Mouse (Mus musculus) hindlimb bud, embryonic 11.5 days (tissue): ENCODE measurements around the gene BC025920.

Experiments used
- DNase-seq: peaks from one replicate; pipeline ENCODE4 v3.0.0-alpha.2; 2012; ENCODE audit warnings: low read depth, low spot score; ENCODE audit errors: extremely low spot score

BC025920 gene

DNA sequence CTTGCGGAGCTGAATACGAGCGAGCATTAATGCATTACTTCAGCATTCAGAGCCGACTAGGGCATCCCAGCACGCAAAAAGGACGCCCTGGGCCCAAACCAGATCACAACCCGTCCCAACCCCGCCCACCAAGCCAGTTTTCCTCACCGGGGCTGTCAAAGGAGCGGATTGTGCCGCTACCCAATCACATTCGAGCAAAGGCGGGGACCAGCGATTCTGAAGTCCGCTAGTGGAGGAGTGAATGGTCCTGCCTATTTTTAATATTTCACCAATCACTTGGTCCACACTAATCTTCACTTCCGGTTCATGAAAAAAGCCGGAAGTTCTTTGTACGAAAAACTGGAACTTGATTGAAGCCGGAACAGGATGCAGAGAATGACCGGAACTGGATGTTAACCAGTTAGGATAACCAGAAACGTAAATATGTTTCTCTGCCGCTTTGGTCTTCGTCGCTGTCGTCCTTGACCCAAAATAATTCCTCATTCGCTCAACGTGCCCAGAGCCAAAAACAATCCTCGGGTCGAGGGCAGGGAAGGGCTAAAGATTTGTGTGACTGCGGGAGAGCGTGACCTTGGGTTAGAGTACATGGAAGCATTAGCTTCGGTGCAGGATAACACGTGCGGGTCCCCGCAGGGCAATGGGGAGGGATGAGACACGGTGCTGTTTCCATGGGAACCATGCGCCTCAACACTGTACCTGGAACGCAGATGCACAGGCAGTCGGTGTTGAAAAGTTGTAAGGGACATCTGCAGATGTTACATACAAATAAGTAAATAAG, at the start of gene BC025920:
Gene BC025920 (plus strand): TSS at position 297 of the 778 bp plus-strand sequence.
- peak; percentile 99 for DNase-seq

DNA sequence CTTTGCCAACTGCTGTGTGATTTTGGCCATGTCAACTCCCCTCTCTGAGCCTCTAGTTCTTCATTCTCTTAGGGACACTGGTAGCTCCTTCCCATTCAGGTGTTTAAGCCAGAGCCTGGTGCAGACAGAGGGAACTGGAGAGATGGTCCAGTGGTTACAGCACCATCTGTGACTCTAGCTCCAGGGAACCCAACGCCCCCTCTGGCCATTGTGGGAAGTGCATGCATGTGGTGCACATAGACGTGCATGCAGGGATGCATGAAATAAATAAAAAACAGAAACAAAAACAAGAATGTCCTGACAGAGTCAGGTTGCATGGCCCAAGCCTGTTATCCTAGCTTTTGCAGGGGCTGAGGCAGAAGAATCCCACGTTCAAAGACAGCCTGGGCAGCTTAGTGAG, 49.8 kb upstream of the BC025920 start:
- DNase-seq = no peak

DNA sequence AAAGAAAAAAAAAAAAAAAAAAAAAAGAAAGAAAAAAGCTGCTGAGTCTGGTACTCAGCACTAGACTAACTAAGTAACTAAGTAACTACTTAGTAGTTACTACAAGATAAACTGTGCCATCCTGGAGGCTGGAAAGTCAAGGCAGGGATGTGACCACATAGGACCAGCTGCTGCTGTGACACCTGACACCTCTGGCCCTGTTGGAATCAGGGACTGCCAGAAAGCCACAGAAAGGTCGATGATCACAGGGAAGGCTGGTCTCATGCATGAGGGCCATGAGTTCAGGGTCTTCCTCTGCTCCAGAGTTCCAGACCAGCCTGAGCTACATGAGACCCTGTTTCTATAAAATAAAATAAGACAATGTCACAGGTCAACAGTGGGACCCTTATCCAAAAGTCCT, 48.6 kb upstream of the BC025920 start:
- DNase-seq = no peak

DNA sequence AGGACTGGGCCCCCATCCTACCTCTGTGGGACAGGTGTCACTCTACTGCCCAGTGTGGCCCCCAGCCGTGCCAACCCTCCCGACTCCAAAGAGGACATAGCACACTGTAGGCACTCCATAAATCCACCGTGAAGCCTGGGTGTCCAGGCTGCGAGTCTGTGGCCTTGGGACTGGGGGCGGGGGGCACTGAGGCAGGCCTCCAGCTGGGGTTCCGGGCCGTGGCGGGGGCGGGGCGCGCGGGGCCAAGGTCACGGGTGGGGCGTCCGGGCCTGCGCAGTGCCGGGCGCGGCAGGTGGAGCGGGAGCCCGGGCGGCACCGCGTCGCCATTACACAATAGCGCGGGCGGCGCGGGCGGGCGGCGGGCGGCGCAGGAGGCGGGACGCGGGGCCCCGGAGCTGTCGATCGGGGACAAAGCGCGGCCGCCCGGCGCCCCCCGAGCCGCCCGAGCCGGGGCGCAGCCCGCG, 46.9 kb upstream of the BC025920 start, which contains the start of gene Aes:
Gene Aes (plus strand): TSS at position 326 of the 464 bp plus-strand sequence.
- no peak for DNase-seq

DNA sequence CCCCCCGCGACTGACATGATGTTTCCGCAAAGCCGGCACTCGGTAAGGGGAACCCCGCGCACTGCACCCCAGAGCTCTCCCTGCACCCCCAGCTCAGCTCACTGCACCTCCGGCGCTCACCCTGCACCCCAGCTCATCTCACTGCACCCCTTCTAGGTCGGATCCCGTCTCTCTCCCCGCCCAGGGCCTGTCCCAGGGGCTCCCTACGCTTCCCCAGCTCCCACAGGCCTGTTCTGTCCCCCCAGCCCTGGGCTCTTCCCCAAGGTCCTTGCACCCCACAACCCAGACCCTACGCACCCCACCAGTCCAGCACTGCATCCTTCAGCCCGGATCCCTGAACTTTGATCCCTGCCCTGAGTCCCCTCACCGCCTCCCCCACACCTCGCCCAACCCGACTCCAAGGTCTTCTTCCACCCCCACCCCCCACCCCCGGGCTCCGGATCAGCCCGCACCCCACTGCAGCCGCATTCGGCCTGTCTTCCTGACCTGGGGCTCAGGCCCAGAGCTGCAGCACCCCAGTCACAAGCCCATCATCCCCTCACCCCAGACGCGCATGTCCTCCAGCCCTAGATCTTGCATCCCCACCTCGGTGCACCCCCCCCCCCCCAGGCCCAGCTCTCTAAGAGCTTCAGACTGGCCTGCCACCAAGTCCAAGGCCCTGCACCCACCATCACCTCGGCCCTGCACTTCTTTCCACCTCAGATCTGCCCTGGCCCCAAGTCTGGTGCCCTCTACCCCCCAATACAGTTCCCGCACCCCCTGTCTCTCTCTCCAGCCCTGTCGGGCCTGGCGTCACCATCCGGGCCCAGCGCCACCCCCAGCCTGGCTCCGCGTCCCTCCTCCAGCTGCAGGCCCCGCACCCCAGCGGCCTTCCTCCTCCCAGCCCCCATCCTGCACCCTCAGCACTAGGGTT, 46.2 kb upstream of the BC025920 start:
- DNase-seq = no peak

DNA sequence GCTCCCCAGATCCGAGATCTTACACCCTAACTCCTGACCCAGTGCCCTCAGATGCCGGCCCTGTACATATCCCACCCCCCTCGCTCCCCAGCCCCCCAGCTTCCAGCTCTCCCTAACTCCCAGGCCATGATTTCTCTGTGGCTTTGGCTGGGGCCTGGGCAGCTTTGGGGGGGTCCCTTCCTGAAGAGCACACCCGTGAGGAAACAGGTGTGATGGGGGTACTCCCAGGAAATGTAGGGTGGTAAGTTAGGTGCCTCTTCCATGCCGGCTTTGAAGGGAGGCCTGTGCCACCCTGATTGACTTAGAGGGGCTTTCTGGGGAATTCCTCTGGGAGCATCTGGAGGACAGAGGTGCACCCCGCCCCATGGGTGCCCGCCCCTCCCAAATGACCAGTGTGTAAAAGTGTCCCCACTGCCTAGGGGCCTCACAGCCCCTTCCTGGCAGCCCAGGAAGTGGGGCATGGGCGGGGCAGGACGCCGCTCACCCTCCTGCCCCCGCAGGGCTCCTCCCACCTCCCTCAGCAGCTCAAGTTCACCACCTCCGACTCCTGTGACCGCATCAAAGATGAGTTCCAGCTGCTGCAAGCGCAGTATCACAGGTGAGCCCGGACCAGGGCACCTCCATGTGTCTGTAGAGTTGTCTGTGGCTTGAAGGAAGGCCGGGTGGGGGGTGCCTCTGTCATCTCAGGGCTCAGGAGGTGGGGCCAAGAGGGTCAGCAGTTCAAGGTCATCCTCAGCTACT, 45.2 kb upstream of the BC025920 start:
- DNase-seq = no peak

DNA sequence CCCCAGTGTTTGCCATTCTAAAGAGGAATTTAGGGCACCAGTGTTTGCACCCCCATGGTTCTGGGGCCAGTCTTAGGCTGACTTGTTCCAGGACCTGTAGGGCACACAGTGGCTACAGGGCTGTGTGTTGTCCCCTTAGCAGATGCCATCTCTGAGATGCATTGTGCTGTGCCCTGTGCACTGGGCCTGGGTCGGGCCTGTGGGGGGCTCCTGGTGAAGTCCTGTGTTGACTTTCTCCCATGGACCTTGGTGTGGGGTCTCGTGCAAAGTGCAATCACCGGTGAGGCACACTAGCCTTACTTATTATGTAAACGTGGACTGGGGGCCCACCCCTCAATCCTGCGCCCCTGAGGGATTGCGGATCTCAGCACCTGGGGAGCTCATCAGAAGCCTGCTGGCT, 43.7 kb upstream of the BC025920 start:
- no peak for DNase-seq

DNA sequence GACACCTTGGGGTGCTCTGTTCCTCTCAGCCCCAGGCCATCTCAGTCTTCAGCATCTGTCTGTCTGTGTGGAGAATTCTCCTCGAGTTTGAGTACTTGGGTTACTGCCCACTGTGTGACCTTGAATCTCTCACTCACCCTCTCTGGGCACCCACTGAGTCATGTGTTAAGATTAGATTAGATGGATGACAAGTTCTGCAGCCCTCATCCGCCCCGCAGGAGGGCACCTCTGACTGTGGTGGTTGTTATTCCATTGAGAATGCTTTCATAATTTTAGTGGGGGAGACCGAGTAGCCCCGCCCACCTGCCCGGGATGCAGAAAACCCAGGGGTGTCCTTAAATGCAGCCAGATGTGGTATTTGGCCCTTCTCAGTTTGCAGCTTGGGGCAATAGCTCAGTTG, 42.6 kb upstream of the BC025920 start:
- DNase-seq = no peak

DNA sequence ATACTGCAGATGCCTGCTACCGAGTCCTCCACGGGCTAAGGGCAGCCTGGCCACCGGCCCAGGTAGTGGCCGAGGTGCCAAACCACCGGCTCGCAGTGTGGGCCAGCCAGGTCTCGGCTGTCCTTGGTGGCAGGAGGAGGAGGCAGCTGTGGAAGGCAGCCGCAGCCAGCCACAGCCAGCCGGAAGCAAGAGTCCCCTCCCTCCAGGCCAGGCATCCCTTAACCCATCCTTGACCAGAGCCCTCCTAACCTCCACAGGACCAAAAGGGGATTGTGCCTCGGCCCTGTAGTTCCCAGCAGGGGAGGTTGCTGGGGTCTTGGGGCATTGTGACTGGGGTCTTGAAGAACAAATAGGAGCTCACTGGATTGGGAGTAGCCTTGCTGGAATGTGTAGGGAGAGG, 41.9 kb upstream of the BC025920 start:
- DNase-seq = no peak

DNA sequence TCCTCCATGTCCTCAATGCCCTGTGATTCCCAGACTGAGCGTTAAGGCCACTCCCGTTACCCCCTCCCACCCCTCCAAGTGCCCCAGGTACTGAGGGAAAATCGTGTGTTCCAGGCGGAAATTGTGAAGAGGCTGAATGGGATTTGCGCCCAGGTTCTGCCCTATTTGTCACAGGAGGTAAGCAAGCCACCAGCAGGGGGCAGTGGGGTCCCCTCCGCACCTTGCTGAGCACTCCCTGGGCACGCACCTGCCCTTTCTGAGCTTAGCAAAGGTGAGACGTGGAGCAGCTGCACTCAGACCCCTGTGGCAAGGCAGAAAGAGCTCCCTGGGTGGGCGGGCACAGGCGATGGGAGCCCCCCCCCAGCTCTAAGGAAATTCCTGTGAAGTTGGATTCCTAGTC, 41.3 kb upstream of the BC025920 start:
- DNase-seq = no peak

DNA sequence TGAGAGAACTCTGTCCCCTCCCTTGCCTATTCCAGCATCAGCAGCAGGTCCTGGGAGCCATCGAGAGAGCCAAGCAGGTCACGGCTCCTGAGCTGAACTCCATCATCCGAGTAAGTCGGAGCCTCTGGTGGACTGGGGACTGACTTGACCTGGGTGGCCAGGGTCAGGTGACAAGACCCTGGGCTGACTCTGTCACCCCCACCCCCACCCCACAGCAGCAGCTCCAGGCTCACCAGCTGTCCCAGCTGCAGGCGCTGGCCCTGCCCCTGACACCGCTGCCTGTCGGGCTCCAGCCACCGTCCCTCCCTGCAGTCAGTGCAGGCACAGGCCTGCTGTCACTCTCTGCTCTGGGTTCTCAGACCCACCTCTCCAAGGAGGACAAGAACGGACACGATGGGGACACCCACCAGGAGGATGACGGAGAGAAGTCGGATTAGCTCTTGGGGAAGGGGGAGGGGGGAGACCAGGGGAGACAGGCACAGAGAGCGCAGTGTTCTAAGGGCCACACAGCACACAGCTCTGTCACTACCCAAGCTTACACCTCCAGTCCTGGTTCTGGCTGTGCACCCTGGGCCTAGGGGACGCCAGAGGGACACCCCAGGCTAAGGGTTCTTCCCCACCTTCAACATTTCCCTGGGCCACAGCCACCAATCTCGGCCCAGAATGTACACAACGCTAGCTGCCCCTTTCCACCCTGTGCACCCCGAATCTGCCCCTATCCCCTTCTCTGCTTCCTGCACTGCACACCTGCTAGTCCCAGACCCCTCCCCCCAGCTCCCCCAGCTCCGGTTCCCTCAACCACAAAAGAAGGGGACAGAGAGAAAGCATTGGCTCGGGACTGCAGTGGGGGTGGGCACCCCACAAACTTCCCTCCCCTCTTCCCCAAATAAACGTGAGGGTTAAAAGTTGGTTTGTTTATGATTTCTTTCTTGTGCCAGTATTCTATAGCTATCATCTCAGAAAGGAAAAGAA, 40.5 kb upstream of the BC025920 start:
- DNase-seq = no peak

DNA sequence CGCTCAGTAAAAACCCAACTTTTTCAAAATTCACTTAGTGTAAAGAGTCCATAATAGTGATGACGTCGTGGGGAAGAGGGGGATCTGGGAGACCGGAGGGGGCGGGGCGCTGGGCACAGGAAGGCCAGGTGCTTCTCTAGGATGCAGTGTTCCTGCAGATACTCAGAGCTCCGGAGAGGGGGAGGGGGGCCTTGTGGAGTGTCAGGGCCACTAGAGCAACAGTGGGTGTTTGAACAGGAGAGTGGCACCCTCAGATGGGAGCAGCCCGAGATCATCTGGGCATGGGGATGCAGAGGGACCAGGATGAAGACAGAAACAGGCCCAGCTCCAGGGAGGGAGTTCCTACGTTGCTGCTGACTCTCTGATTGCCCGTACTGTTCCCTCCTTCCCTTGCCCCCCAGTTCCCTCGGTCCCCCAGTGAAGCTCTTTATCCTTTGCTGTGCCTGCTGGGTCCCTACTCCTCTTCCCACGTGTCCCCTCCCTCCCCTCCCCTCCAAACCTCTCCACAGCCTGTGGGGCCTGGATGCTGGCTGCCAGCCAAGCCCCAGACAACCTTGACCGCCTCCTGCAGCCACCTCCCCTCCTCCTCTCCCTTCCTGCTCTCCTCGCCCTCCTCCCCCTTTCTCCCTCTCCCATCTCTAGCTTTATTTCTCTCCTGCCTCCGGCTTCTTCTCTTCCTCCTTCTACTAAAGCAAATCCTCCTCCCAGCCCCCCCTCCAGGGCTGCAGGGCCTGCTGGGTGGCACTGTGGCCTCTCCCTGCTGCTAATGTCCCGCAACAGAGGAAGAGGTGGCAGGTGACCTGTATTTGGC, 37.5 kb upstream of the BC025920 start:
- DNase-seq = no peak

DNA sequence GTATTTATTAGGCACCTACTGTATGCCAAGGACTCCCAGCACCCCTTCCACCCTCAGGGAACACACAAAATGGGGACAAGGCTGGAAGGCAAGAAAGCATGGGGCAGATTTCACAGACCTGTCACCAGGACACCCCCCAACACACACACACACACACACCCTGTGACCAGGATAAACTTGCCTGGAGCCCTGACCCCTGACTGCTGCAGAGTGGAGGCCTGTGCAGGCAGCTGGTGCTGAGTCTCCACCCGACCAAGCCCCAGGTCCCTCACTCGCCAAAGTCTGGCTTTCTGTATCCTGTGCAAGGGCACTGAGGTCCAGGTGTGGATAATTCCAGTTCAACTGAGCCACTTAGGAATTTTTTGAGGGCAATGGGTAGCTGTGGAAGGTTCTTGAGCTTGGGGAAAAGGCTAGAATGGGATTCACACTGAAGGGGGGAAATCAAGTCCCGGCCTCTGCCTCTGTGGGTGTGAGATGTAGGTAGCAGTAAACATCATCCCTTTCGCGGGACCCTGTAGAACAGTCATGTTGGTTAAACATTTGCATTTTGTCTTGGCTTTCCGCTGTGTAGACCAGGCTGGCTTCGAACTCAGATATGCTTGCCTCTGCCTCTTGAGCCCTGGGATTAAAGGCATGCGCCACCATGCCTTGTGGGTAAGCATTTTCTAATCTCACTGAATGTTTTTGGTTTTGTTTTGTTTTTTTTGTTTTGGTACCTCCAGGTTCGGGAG, 36.4 kb upstream of the BC025920 start:
- DNase-seq = no peak

DNA sequence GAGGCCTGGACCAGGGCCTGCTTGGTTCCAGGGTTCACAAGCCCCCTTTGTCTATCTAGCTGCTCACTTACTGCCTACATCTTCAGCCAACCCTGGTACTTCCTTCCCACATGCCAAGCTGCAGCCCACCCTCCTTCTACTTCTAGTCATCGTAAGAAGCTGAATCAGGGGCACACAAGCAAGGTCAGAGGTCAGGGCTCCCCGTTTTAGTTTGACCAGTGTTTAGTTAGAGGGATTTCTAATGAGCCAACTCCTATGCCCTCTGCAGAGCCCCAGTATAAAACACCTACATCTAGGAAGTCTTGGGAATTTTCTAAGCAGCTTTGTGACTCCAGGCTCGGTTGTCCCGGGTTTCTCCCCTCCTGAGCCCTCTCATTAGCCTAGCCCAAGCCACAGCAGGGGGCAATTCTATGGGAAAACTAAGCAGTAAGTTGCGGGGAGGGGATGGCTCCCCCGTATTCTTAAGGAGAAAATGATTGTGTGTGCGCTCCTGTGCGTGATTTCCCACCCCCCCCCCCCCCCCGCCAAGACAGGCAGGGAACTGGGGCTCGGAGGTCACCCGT, 35.8 kb upstream of the BC025920 start:
- peak; percentile 47 for DNase-seq

DNA sequence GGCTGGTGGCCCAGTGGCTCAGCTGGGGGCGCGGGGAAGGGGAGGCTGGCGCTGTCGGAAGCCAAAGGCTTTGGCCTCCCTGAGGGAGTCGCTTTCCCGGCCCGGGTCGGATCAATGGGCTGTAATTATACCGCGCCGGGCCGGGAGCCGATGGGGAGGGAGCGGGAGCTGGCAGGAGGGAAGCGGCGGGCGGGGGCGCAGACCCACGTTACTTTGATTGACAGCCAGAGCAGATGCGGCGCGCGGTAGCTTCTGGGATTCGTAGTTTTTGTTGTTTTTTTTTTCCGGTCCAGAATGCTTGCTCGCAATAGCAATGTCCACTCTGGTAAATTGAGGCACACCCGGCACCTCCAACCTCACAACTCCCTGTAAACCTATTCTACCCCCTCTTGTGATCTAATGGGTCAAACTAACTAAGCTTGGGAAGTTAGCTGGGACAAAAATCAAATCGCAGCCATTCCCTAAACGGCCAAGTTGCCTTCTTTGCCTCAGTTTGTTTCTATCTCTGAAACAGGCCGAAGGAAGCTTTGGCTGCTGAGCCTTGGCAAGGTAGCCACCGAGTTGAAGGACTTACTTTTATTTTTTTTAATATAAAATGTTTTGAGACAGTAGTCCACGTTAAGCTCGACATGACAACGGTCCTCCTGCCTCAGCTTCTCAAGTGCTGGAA, 35.1 kb upstream of the BC025920 start:
- peak; percentile 88 for DNase-seq

DNA sequence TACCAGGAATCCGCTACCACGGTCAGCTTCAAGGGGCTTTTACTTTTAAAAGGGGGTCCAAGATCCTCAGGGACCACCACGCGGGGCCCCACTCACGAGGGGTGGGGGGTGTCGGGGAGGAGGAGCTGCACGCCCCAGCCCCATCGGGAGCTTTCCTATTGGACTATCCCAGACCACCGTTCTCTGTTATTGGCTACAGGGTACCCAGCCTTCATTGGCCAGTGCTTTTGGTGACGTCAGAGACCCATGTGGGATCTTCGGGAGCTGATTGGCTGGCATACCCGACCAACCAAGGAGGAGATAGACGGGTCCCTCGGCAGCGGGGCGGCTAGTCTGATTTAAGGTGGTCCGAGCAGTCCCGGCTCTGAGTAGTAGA, 34.6 kb upstream of the BC025920 start:
- DNase-seq = peak; percentile 97

DNA sequence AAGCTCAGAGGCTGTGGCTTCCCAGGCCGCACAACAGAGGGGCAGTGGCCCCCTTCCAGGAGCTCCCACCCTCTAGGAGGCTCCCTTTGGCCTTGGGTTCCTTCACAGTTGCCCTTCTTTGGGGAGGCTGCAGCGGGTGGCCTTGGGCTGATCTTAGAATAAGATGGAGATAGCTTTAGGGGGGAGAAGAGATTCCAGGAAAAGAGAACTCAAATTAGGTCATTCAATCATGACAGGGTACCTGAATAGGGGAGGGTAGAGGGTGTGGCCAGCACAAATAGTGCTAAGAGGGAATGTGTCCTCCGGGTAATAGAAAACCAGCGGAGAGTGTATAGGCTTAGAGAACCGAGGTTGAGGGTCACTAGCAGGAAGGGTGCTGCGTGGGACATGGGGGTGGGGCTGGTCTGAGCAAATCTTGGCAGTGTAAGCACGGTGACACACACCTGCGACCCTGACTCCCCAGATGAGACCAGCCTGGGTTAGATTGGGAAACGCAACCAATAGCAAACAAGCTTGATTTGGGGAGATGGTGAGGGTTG, 33.9 kb upstream of the BC025920 start:
- no peak for DNase-seq
